Mouse (Mus musculus): ENCODE results near the gene Pnliprp1.

The Pnliprp1 gene

DNA sequence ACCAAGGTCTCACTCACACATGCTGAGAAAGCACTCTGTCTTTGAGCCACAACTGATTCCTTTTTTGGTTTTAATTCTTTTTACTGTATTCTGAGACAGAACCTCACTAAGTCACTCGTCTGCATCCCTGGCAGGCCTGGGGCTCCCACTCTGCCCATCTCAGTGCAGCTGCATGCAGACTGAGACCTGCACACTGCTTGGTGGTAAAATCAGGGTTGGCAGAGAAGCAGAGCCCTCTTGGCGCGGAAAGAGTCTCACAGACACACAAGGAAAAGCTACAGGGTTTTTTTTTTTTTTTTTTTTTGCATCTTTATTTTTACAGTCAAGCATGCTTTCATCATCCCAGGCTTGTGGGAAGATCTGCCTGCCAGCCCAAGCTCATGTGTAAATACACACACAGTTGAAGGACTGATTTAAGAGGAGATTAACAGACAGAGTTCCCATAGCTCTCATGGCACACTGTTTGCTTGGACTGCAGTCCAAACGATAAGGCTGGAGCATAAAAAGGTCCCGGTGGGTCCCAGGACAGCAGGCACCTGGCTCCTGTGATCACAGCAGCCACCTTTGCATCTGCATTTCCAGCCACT lies at the start of gene Pnliprp1:
Gene Pnliprp1, plus strand, starts transcription at position 443 of the 587 bp plus-strand sequence.
- in situ Hi-C loops (cut with MboI; ENCODE audit: unreplicated experiment in 2 of 2) = no loop called here

DNA sequence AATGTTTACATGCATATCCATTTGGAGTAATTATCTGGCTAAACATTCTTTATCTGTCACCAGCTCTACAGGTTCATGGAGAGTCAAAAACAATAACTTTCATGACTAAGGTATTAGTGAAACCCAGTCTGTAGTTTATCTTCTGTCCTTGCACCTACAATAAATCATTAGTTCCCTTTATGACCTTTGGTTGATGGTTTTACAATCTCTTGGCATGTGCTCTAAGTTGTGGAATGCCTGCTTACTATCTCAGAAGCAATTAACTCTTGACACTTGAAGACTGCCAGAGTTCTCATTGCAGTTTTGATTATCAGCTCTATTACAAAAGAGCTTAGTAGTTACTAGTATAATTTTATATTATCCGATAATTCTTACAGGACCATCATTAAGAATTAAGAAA lies 39.8 kb upstream of the Pnliprp1 start:
- in situ Hi-C loops (cut with MboI; ENCODE audit: unreplicated experiment in 2 of 2) = no loop called here

DNA sequence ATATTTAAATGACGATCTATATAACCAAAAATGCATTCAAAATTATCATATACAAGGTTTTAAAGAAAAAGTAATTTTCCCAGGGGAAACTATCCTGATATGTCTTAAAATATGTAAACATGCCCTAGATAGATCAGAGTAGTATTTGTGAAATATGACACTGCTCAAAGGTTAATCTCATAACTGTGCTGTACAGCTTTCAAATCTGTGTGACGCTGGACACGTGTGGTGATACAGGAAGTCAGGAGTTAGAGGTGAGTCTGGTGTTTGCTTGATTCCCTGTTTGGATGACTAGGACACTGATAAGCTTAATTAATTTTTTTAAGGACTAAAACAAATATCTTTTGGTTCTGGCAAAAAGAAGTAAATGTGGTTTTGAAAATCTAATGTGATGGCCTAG lies 33.4 kb upstream of the Pnliprp1 start:
- in situ Hi-C loops (cut with MboI; ENCODE audit: unreplicated experiment in 2 of 2) = no loop called here

DNA sequence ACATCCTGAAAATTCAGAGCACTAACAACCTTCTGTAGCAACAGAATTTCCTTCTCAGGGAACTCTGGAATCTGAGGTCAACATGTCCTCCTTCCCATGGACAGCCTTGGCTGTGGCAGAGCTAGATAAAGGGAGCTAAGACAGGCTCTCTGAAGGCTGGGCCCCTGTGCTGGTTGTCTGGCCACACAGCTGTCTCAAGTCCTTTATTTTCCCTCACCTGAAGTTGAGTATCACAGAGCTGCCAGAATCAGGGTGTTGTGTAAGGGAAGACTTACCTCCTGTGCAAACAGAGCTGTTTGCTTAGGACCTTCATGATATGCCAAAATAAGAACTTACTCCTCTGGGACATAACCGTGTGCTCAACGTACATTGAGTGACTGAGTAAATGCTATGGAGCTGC lies 32.5 kb upstream of the Pnliprp1 start:
- in situ Hi-C loops (cut with MboI; ENCODE audit: unreplicated experiment in 2 of 2) = no loop called here

DNA sequence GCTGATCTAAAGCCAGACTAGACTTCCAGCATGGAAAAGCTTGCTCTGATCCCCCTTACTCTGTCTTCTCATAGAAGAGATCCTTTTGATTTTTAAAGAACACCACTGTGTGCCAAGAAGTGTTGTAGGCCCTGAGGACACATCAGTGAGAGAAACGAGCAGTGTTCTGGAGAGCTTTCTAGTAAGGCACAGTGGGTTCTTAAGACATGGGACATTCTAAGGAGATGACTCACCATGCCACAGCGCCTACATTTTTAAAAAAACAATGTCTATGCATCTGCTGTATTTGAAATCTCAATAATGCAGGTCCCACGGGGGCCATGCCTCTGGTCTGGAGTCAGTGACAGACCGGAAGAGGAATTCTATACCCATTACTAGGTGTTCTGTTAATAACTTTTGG lies 24.1 kb upstream of the Pnliprp1 start:
- in situ Hi-C loops (cut with MboI; ENCODE audit: unreplicated experiment in 2 of 2) = no loop called here

DNA sequence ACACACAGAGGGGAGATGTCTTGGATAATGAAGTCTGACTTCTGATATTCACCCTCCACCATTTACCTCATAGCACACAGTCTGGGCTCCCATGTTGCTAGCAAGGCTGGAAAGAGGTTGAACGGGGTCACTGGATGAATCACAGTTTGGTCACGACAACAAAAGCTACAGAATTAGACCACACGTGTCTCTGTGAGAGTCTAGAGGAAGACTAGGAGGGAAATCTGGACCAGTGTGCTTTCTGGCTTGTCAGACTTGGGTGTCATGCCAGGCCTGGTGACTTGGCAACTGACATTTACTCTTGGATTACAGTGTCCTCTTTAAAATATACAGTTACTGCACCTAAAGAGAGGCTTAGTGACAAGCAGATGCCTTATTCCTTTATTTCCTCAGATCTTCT lies 20.1 kb upstream of the Pnliprp1 start:
- in situ Hi-C loops (cut with MboI; ENCODE audit: unreplicated experiment in 2 of 2) = no loop called here

DNA sequence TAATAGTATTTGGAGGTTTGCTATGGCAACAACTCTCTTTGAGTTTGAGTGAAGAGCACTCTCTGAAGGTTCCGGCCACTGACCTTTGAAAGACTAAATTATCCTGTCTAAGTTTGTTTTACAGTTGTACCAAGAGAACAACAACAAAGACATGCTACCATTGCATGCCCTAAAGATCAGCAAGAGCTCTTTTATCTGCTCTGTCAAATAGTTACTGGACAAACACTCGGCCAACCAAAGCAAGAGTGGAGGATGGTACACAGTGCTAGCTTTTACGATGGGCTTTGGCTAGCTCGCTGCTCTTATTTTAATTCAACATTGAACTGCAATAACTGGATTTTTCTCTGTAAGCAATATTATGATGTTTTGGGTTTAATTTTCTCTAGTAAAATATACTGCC lies 10.8 kb upstream of the Pnliprp1 start:
- in situ Hi-C loops (cut with MboI; ENCODE audit: unreplicated experiment in 2 of 2) = no loop called here

DNA sequence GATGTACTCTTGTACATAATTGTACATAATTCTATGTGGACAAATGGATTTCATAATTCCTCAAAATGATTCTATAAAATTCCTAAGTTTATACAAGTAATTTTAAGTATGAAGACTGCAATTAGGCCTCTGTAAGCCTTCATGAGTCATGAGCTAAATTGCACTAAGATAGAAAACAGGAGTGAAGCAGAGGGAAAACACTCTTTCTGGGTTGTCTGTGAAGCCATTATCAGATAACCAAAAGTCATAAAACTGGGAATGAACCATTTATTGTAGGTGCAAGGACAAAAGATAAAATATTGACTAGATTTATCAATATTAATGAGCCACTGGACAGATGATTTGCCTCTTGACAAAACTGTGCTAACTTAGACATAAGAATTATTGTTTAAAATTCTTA lies 8.2 kb upstream of the Pnliprp1 start:
- in situ Hi-C loops (cut with MboI; ENCODE audit: unreplicated experiment in 2 of 2) = no loop called here

DNA sequence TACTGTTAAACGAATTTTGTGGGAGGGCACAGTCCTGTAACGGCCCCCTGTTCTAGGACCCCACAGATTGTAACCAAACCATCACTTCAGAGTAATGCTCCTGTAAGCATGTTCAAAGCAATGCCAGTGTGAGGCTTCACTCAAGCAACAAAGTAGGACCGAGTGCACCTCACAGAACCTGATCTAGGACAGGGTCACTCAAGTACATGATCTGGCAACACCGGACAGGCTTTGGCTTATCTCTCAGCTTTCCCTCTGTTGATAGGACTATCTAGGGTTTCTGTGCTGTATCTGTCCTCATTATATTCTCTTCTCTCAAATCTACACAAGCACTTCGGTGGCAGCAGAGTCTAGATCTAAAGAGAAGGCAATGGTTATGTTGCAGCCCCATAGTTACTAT lies 2.1 kb upstream of the Pnliprp1 start:
- in situ Hi-C loops (cut with MboI; ENCODE audit: unreplicated experiment in 2 of 2) = no loop called here

DNA sequence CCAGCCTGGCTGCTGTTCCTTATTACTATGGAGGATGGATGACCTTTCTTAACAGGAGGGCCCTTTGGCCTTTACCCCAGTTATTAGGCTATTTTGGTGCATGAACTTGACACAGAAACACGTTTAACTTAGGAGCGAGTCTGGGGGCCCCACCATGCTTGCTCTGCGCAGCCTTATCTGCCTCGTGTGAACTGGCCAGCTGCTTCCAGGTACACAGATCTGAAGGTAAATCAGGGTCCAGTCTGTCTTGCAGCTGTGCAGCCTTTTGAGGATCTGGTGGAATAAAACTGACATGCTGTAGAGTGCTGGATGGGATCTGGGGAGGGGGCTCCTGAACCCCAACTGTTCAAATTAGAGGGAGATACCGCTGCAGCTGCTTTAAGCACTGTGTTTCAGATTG lies 931 bp upstream of the Pnliprp1 start:
- in situ Hi-C loops (cut with MboI; ENCODE audit: unreplicated experiment in 2 of 2) = no loop called here

DNA sequence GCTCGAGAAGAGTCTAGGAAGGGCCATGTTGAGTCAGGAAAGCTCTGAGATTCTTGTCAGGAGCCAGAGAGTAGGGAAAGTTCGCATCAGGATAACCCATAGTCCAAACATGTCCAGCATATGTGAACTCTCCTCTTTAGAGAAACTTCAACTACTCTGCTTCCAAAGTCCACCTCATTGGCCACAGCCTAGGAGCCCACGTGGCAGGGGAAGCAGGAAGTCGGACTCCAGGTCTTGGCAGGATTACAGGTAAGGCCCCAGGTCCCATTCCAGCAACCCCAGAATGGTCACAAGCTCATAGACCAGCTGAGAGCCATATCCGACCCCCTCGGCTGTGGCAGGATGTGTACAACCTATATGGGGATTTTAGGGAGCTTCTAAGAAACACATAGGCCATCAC lies 4.5 kb downstream of the Pnliprp1 start:
- in situ Hi-C loops (cut with MboI; ENCODE audit: unreplicated experiment in 2 of 2) = no loop called here

DNA sequence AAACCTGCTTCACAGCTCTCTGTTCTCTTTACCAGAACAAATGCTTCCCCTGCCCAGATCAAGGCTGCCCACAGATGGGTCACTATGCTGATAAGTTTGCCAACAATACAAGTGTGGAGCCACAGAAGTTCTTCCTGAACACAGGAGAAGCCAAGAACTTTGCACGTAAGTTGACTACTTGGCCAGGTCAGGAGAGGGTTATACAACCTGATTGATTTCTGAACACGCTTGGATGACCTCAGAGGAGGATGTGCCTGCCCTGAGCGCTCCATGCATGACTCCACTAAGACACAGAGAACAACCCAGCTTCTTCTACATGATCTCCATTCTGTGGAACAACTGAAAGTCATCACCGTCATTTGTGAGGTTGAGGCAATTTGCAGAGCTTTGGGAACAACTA lies 9.4 kb downstream of the Pnliprp1 start:
- in situ Hi-C loops (cut with MboI; ENCODE audit: unreplicated experiment in 2 of 2) = no loop called here

DNA sequence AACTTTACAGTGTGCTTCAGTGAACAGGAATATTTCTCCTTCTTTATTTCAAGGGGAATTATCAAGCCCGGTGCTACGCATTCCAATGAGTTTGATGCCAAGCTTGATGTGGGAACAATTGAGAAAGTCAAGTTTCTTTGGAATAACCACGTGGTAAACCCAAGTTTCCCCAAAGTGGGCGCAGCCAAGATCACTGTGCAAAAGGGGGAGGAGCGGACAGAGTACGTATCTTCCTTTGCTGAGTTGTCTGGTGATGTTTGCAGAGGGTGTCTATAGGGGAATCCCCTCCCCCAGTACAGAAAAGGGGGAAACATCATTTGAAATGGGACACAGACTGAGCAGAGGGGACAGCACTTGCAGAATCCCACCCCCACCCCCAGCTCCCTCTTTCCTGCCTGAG lies 12.3 kb downstream of the Pnliprp1 start:
- in situ Hi-C loops (cut with MboI; ENCODE audit: unreplicated experiment in 2 of 2) = no loop called here

DNA sequence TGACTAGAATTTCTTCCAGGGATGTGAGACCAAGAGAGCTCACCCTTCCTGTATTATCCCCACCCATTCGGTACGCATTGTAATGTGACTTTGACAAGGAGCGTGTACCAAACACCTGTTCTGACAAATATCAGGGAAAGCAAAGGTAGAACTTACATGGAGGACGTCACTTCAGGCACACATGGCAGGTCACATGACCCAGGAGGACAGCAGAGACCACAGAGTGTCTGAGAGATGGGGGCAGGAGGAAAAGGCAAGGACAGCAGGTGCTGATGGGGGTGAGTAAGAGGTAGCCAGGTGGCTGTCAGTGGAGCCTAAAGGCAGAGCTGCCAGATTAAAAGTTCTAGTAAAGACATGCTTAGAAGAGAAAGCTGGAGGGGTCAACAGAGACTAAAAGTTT lies 14.0 kb downstream of the Pnliprp1 start:
- in situ Hi-C loops (cut with MboI; ENCODE audit: unreplicated experiment in 2 of 2) = no loop called here

DNA sequence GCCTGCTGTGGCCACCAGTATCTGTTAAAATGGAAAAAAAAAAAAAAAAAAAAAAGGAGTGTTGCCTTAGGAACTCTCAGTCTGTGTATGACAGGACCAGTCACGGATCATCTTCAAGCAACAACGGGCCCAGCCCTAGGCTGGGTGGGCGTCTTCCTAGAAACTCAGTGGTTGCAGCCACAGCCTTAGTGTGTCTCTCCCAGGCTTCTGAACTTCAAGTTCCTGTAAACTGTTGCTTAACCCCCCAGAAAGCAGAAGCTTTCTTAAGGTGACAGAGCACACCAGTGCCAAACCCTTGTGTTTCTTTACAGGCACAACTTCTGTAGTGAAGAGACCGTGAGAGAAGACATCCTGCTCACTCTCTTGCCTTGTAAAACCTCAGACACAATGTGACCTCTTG lies 15.0 kb downstream of the Pnliprp1 start:
- in situ Hi-C loops (cut with MboI; ENCODE audit: unreplicated experiment in 2 of 2) = no loop called here

DNA sequence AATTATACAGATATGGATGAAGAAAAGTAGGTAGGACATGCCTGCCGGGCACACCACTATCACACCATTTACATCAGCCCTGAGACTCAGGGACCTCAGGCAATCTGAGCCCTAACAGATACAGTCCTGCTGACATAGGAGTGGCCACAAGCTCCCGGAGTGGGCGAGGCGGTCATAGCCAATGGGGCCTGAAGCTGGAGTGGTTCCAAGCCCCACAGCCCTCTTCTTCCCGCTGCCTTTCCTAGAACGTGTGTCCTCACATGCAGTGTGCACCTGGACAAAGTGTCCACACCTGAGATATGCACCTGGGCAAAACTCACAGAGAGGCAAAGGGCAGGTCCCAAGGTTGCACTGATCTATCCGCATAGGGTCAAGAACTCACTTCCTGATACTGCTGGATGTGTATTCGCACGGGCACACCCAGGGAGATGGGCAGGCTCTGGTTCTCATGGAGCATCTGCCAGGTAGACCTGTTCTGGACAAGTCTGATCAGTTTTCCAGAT lies 18.9 kb downstream of the Pnliprp1 start:
- in situ Hi-C loops (cut with MboI; ENCODE audit: unreplicated experiment in 2 of 2) = no loop called here

DNA sequence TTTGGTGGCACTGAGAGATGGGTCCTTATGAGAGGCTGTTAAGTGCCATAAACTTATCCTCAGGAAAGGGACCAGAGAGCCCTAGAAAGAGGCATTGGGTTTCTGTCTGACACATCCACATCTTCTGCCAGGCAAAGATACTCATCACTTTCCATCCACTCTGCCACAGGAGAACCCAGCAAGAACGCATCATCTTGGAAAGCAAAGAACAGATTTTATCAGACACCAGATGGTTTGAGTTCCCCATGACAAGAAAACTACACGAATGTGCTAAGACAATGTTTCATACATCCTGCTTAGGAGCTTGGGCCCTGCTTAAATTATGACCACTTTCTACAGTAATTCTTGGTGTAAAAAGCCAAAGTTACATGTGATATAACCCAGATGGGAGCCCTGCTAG lies 22.1 kb downstream of the Pnliprp1 start:
- in situ Hi-C loops (cut with MboI; ENCODE audit: unreplicated experiment in 2 of 2) = no loop called here

DNA sequence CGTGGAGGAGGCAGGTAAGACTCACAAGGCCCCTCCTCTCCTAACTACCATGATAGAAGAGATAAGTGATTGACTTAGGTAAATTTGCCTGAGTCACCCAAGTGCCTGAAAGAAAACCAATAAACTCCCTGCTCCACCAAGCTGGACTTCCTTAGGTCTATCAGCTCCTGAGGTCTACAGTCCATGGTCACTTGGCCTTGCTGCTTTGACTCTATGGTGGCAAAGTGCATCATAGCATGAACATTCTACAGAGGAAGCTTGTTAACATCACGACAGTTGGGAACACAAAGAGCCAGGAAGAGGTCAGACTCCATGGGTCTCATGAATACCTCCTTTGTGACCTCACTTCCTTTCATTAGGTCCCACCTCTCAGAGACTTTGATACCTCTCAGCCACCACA lies 22.8 kb downstream of the Pnliprp1 start:
- in situ Hi-C loops (cut with MboI; ENCODE audit: unreplicated experiment in 2 of 2) = no loop called here

DNA sequence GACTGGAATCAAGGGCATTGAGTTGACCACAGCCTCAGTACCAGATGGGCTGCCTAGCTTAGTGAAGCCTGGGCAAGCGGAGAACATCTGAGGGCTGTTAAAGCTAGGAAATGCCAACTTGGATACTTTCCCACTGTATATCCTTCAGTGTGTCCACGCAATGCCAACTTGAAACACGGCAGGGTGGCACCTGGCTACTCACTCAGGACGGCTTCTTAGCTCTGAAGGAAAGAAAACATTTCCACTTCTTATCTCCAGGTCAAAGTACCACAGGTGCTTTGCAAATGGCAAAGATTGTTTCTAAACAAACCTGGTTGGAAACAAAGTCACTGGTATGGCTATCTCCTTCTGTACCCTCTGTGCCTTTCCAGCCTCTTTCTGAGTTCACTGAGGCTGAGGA lies 30.2 kb downstream of the Pnliprp1 start:
- in situ Hi-C loops (cut with MboI; ENCODE audit: unreplicated experiment in 2 of 2) = no loop called here

DNA sequence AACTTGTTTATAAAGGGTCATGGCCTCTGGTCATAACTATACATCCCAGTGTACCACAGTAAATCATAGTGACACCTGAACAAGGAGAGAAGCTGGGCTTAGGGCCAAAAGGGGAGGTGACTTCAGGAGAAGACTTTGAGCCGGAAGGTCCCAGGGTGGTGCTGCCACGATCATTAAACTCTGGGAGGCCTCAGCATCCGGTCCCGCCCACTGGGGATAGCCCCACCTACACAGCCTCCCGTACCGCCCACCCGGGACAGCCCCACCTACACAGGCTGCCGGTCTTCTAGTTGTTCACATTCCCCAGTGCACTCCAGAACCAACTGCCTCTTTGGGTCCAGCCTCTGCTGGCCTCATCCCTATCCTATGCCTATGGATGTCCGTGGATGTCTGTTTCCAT lies 30.7 kb downstream of the Pnliprp1 start, which contains the start of gene Pnliprp2:
Gene Pnliprp2, plus strand, starts transcription at position 297 of the 400 bp plus-strand sequence.
- in situ Hi-C loops (cut with MboI; ENCODE audit: unreplicated experiment in 2 of 2) = no loop called here

DNA sequence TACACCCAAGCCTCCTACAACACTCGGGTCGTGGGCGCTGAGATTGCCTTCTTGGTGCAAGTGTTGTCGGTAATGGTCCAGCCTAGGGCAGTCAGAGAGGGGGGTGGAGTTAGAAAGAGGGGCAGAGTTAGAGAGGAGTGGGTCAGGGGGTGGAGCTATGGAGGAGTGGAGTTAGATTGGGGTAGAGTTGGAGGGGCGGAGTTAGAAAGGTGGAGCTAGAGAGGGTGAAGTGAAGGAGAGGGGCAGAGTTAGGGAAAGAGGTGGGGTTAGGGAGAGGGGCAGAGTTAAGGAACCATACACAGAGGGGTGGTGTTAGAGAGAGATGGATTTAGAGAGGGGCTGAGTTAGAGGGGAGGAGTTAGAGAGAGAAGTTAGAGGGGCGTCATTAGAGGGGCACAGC lies 33.6 kb downstream of the Pnliprp1 start:
- in situ Hi-C loops (cut with MboI; ENCODE audit: unreplicated experiment in 2 of 2) = no loop called here

DNA sequence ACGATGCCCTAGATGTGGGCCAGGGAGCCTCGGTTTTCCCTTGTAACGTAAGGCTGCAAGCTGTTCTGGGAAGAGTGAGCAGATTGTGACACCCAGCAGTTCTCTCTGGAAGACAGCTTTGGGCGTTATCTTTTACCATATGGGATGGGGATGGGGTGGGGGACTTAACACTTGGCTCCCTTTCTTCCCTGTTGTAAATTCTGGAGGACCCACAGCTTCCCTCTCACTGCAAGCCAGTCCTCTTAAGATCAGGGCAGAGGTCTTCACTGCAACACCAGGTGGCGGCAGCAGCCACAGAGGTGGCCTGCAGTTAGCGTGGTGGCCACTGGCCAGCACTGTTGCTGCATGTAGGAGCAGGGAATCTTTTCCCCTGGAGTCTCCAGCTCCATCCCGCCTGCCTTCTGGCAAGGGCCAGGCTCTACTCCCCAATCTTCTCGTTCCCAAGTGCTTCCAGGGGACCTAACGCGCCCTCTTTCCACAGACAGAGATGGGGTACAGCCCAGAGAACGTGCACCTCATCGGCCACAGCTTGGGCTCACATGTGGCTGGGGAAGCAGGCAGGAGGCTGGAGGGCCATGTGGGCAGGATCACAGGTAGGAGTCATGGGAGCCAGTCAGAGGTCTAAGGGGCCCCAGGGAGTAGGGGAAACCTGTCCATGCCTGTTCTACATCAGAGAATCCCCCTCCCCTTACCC lies 34.3 kb downstream of the Pnliprp1 start:
- in situ Hi-C loops (cut with MboI; ENCODE audit: unreplicated experiment in 2 of 2) = no loop called here
